Mouse (Mus musculus) c-Kit-positive CD71-positive TER-119-negative erythroid progenitor cells, embryonic 14.5 days (primary cell): ENCODE results near the gene Ctdsp2.

ENCODE experiments used
- DNase-seq: peaks from one replicate; pipeline ENCODE4 v3.0.0-alpha.2; 2013; ENCODE audit warnings: low read depth

Gene Ctdsp2

GRCm38 (mm10) chr10:127042468-127043115, 64.1 kb downstream of the Ctdsp2 start:
- DNase-seq = no peak

GRCm38 (mm10) chr10:127043187-127043586, 64.7 kb downstream of the Ctdsp2 start:
- no peak for DNase-seq

- no peak for DNase-seq
Observed at GRCm38 (mm10) chr10:127047954-127048353, 69.4 kb downstream of the Ctdsp2 start, which contains the start of gene Cyp27b1. Gene Cyp27b1, plus strand, starts transcription at chr10:127048250.

GRCm38 (mm10) chr10:127048608-127049394, 70.3 kb downstream of the Ctdsp2 start:
- no peak for DNase-seq
